Mouse (Mus musculus): ENCODE data around the gene Ppcs. TPM values are rescaled to one million over a fixed set of nuclear protein-coding genes. Genes with fewer than 3 reads are reported as not detected.

Ppcs gene
- total RNA-seq, 2 experiments from 2014 or later = 4.1 to 4.8 TPM

GRCm38 (mm10) chr4:119425077-119425476, 2.9 kb upstream of the Ppcs start:
- intact Hi-C loops (cut with DNase I; ENCODE audit: low total_unique reads) = no loop called here
- no peak for DNase-seq

- intact Hi-C loops (cut with DNase I; ENCODE audit: low total_unique reads) = no loop called here
Measured at GRCm38 (mm10) chr4:119421921-119422293, 313 bp downstream of the Ppcs start.

GRCm38 (mm10) chr4:119421191-119421590, 1.0 kb downstream of the Ppcs start:
- no peak for DNase-seq
- intact Hi-C loops (cut with DNase I; ENCODE audit: low total_unique reads) = no loop called here

More at GRCm38 (mm10) chr4:119421921-119422293, 313 bp downstream of the Ppcs start:
- DNase-seq = peak; percentile 27

- DNase-seq = no peak
- intact Hi-C loops (cut with DNase I; ENCODE audit: low total_unique reads) = no loop called here
Measured at GRCm38 (mm10) chr4:119417894-119418293, 4.3 kb downstream of the Ppcs start.

- DNase-seq = no peak
- intact Hi-C loops (cut with DNase I; ENCODE audit: low total_unique reads) = no loop called here
Measured at GRCm38 (mm10) chr4:119417270-119417669, 5.0 kb downstream of the Ppcs start.

GRCm38 (mm10) chr4:119415072-119415753, 7.0 kb downstream of the Ppcs start, which contains the start of gene Ccdc30:
Gene Ccdc30, minus strand, starts transcription at chr4:119415521.
- intact Hi-C loops (cut with DNase I; ENCODE audit: low total_unique reads) = no loop called here
- peak; percentile 85 for DNase-seq

GRCm38 (mm10) chr4:119412791-119413190, 9.4 kb downstream of the Ppcs start:
- intact Hi-C loops (cut with DNase I; ENCODE audit: low total_unique reads) = no loop called here
- no peak for DNase-seq

GRCm38 (mm10) chr4:119411877-119412650, 10.2 kb downstream of the Ppcs start:
- intact Hi-C loops (cut with DNase I; ENCODE audit: low total_unique reads) = no loop called here
- DNase-seq = no peak

- intact Hi-C loops (cut with DNase I; ENCODE audit: low total_unique reads) = no loop called here
- no peak for DNase-seq
Measured at GRCm38 (mm10) chr4:119403431-119403830, 18.8 kb downstream of the Ppcs start.

- intact Hi-C loops (cut with DNase I; ENCODE audit: low total_unique reads) = no loop called here
- DNase-seq = no peak
Measured at GRCm38 (mm10) chr4:119400896-119401295, 21.3 kb downstream of the Ppcs start.

- no peak for DNase-seq
- intact Hi-C loops (cut with DNase I; ENCODE audit: low total_unique reads) = no loop called here
Measured at GRCm38 (mm10) chr4:119398751-119399150, 23.5 kb downstream of the Ppcs start.

GRCm38 (mm10) chr4:119390369-119390768, 31.9 kb downstream of the Ppcs start:
- no peak for DNase-seq
- intact Hi-C loops (cut with DNase I; ENCODE audit: low total_unique reads) = no loop called here

- intact Hi-C loops (cut with DNase I; ENCODE audit: low total_unique reads) = no loop called here
- no peak for DNase-seq
Measured at GRCm38 (mm10) chr4:119389184-119389583, 33.0 kb downstream of the Ppcs start.

GRCm38 (mm10) chr4:119381471-119382190, 40.6 kb downstream of the Ppcs start:
- DNase-seq = no peak
- intact Hi-C loops (cut with DNase I; ENCODE audit: low total_unique reads) = no loop called here

GRCm38 (mm10) chr4:119369460-119369859, 52.8 kb downstream of the Ppcs start:
- no peak for DNase-seq
- intact Hi-C loops (cut with DNase I; ENCODE audit: low total_unique reads) = no loop called here

Other genes with a start within 250 kb of the Ppcs start
- 10 to 100 TPM in 1 of 2 experiments, 1 to 10 TPM in 1; 9.3 to 13.5 TPM for gene Zfp691, start 248.2 kb downstream of the Ppcs start, total RNA-seq (2021)
- gene Ermap, start 232.4 kb downstream of the Ppcs start, total RNA-seq (2021) = under 1 TPM in 1 of 2 experiments, not detected in 1; 0.13 TPM
- gene Svbp, start 227.1 kb downstream of the Ppcs start, total RNA-seq (2021) = 10 to 100 TPM; 24.7 to 26.0 TPM
- not detected for gene Tmem269, start 204.2 kb downstream of the Ppcs start, total RNA-seq (2021)
- gene AU022252, start 189.7 kb downstream of the Ppcs start, total RNA-seq (2021) = 10 to 100 TPM; 17.8 to 20.7 TPM
- 10 to 100 TPM; 17.4 to 18.2 TPM for gene P3h1, start 189.5 kb downstream of the Ppcs start, total RNA-seq (2021)
- gene Cldn19, start 167.0 kb downstream of the Ppcs start, total RNA-seq (2021) = 10 to 100 TPM in 1 of 2 experiments, 1 to 10 TPM in 1; 6.2 to 16.8 TPM
- 100 to 1,000 TPM; 494 to 519 TPM for gene Ybx1, start 127.8 kb downstream of the Ppcs start, total RNA-seq (2021)
- gene Ppih, start 101.9 kb downstream of the Ppcs start, total RNA-seq (2021) = 10 to 100 TPM in 1 of 2 experiments, 1 to 10 TPM in 1; 9.9 to 10.4 TPM
- gene Ccdc30, start 6.9 kb downstream of the Ppcs start, total RNA-seq (2021) = under 1 TPM in 1 of 2 experiments, not detected in 1; 0.33 TPM
- gene Zmynd12, start 394 bp upstream of the Ppcs start, total RNA-seq (2021) = under 1 TPM in 1 of 2 experiments, not detected in 1; 0.20 TPM
- under 1 TPM; 0.04 to 0.27 TPM for gene Rimkla, start 70.2 kb upstream of the Ppcs start, total RNA-seq (2021)
- gene Foxj3, start 114.6 kb upstream of the Ppcs start, total RNA-seq (2021) = 10 to 100 TPM; 20.7 to 22.9 TPM
- gene Frg2f1, start 117.1 kb upstream of the Ppcs start, total RNA-seq (2021) = 1 to 10 TPM; 4.2 to 5.0 TPM
- not detected for gene Guca2a, start 215.3 kb upstream of the Ppcs start, total RNA-seq (2021)
- gene Guca2b, start 236.5 kb upstream of the Ppcs start, total RNA-seq (2021) = not detected

All from gastrocnemius, postnatal 14 days (tissue).